Mouse (Mus musculus) limb, embryonic 15.5 days (tissue): ENCODE results near the gene Cdh24. TPM values are rescaled to one million over a fixed set of nuclear protein-coding genes. Genes with fewer than 3 reads are reported as not detected.

ENCODE experiments used
- ATAC-seq: fragments of 200-750 bp; cut with Nextera tagmentation; 2 replicates; pipeline ENCODE4 v1.8.0; 2017; ENCODE audit warnings: low read depth, moderate TSS enrichment; ENCODE audit not compliant: insufficient number of reproducible peaks, low FRiP score, low TSS enrichment
- H3K27ac ChIP-seq: fragments of 300-500 bp; sonication (generic); 2 replicates; pipeline ENCODE4 v1.5.1; 2015; ENCODE audit warnings: moderate library complexity, mild to moderate bottlenecking, inconsistent platforms
- H3K27me3 ChIP-seq: fragments of 300-500 bp; sonication (generic); 2 replicates; pipeline ENCODE4 v1.6.1; 2015; ENCODE audit warnings: inconsistent platforms
- H3K36me3 ChIP-seq: fragments of 300-500 bp; sonication (generic); 2 replicates; pipeline ENCODE4 v1.6.1; 2015; ENCODE audit warnings: inconsistent platforms
- H3K4me1 ChIP-seq: fragments of 300-500 bp; sonication (generic); 2 replicates; pipeline ENCODE4 v1.6.1; 2015; ENCODE audit warnings: inconsistent platforms
- H3K4me2 ChIP-seq: fragments of 300-500 bp; sonication (generic); 2 replicates; pipeline ENCODE4 v1.6.1; 2015; ENCODE audit warnings: mild to moderate bottlenecking, inconsistent platforms
- H3K4me3 ChIP-seq: fragments of 300-500 bp; sonication (generic); 2 replicates; pipeline ENCODE4 v1.5.1; 2015; ENCODE audit warnings: mild to moderate bottlenecking, inconsistent platforms
- H3K9ac ChIP-seq: fragments of 300-500 bp; sonication (generic); 2 replicates; pipeline ENCODE4 v1.6.1; 2015; ENCODE audit warnings: inconsistent platforms
- H3K9me3 ChIP-seq: fragments of 300-500 bp; sonication (generic); 2 replicates; pipeline ENCODE4 v1.6.1; 2016; ENCODE audit warnings: inconsistent platforms
- WGBS: fragments of 180-500 bp; shearing (Covaris S2); methylation state at CpG from one replicate; pipeline ENCODE4 v1.1.7; 2015; 5-methylcytosine and 5-hydroxymethylcytosine counted together
- polyA plus RNA-seq: library from polyadenylated mRNA; unstranded; fragments of >200 nt; fragmentation: Nextera tagmentation; extraction: Ambion mirVana; gene quantifications from 2 replicates; pipeline ENCODE4 v1.2.1, GENCODE M21; 2015

The Cdh24 gene
- 3.7 and 4.2 TPM in 2 replicates for polyA plus RNA-seq

DNA sequence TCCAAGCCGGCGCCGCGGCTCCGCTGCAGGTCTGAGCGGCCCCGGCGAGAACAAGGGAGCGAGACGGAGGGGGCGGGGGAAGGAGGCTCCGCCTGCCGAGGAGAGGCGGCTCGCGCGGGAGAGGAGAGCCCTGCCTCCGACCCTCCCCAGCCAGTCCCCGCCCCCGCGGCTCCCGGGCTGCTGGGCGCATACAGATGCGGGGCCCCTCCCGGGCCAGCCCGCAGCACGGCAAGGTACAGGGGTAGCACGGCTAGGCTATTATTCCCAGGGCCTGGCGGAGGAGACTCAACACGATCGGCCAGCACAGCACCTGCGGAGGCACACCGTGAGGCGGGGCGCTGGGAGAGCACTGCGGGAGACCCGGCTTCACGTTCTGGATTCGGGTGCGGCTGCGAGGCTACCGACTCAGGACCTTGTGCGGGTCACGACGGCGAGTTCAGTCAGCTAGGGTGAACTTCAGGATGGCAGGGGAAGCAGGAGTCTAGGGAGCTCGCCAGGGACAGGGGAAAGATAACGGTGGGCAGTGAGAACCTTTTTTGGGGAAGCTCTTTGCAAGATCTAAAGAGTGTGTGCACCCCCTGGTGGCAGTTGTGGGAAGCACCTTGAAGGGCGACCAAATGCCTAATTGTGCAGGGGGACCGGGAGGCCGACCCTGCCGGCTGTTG, at the start of gene Cdh24:
Gene Cdh24 (minus strand): TSS at position 60 of the 665 bp plus-strand sequence.
- no peaks in the 10 kb centered on the region for H3K9me3 ChIP-seq
- WGBS: under 1% methylated on average over 34 of the region's 52 CpGs
- H3K27me3 ChIP-seq: no peaks in the 10 kb centered on the region
- H3K27ac ChIP-seq: peak within 1 kb of the TSS; percentile 82
- peak within 1 kb of the TSS; percentile 68 for H3K4me3 ChIP-seq
- ATAC-seq: peak; percentile 87
- H3K36me3 ChIP-seq: peaks cover 68% of the 10 kb centered on the region
- peak within 1 kb of the TSS; percentile 84 for H3K9ac ChIP-seq
- peaks cover 17% of the 10 kb centered on the region for H3K4me1 ChIP-seq
- H3K4me2 ChIP-seq: peak within 1 kb of the TSS; percentile 97

DNA sequence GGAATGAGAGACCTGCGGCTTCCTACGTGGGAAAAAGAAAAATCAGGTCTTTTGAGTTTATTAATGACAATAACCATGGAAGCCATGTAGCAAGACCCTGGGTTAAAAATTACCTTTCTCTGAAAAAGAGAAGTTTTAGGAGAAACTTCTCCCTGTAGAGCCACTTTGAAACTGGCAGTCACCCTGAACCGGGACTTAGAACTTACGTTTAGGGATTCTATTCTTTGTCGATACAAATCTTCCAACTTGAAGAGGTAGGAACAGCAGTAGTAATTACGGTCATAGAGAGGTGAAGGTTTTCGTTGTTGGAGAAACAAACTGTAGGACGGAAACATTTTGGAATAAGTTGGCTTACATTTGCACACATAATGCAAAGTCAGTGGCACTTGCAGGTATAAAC, 46.1 kb upstream of the Cdh24 start:
- H3K36me3 ChIP-seq: peaks cover 35% of the 10 kb centered on the region
- no peak for ATAC-seq
- H3K27me3 ChIP-seq: no peaks in the 10 kb centered on the region
- peak overlapping the region; percentile 85 for H3K4me3 ChIP-seq
- peaks cover 16% of the 10 kb centered on the region for H3K4me1 ChIP-seq
- WGBS: 4% methylated on average over 8 of the region's 8 CpGs
- no peaks in the 10 kb centered on the region for H3K9me3 ChIP-seq
- H3K27ac ChIP-seq: peak overlapping the region; percentile 97
- H3K9ac ChIP-seq: peak overlapping the region; percentile 97
- peak overlapping the region; percentile 49 for H3K4me2 ChIP-seq

DNA sequence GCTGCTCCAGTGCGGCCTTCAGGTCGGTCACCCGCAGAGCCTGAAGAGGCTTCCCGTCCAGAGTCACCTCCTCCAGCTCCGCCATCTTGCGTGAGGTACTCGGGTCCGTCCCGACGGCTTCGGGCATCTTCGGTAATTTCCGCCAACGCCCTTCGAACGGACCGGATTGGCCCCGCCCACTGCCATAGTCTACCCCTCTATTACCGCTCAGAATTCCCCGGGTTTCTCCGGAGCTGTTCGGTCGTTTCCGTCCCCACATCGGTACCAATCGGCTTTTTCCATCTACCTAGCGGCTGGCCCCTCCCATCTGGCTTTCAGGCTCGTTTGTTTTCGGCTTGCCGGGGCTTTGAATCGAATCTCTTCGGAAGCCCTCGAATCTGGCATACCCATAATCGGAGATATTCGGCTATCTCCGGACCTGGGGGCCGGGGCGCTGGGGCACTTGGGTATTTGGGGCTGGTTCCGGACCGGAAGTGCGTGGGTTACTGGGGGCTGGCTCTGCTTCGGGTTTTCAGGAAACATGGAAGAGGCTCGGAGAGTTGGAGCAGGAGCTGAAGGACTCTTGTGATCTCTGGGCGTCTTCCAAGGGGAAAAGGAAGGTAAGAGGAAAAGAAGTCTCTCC, 45.5 kb upstream of the Cdh24 start, which contains the start of gene Acin1:
Gene Acin1 (minus strand): TSS at position 410 of the 622 bp plus-strand sequence.
- H3K9ac ChIP-seq: peak within 1 kb of the TSS; percentile 97
- H3K4me1 ChIP-seq: peaks cover 16% of the 10 kb centered on the region
- peak within 1 kb of the TSS; percentile 49 for H3K4me2 ChIP-seq
- no peaks in the 10 kb centered on the region for H3K27me3 ChIP-seq
- peak within 1 kb of the TSS; percentile 85 for H3K4me3 ChIP-seq
- under 1% methylated on average over 44 of the region's 44 CpGs for WGBS
- peak; percentile 98 for ATAC-seq
- peak within 1 kb of the TSS; percentile 97 for H3K27ac ChIP-seq
- peaks cover 35% of the 10 kb centered on the region for H3K36me3 ChIP-seq
- no peaks in the 10 kb centered on the region for H3K9me3 ChIP-seq

DNA sequence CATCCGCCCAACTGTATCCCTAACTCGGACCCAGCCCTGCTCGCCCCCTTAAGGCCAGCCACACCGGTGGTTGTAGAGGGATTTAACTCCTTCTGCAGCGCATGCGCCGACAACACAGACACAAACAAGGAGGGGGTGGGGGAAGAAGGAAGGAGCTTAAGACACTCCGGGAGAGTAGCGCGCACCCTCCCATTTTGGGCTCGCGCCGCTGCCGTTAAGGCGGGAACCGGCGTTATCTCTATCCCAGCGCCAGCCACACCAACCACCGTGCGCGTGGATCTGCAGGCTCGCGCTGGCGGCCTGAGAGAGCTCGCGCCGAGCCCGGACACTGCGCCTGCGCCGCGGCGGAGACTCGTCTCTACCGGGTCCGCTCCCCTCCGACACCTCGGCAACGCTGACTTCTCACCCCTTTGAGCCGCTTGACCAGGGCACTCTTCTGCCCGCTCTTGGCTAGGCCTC, 44.9 kb upstream of the Cdh24 start, which contains the start of gene 1700123O20Rik:
Gene 1700123O20Rik (plus strand): TSS at position 154 of the 459 bp plus-strand sequence.
- H3K9ac ChIP-seq: peak within 1 kb of the TSS; percentile 97
- WGBS: under 1% methylated on average over 41 of the region's 41 CpGs
- no peaks in the 10 kb centered on the region for H3K27me3 ChIP-seq
- H3K4me2 ChIP-seq: peak within 1 kb of the TSS; percentile 49
- ATAC-seq: peak; percentile 72
- peaks cover 16% of the 10 kb centered on the region for H3K4me1 ChIP-seq
- H3K4me3 ChIP-seq: peak within 1 kb of the TSS; percentile 85
- H3K36me3 ChIP-seq: peaks cover 35% of the 10 kb centered on the region
- peak within 1 kb of the TSS; percentile 97 for H3K27ac ChIP-seq
- H3K9me3 ChIP-seq: no peaks in the 10 kb centered on the region

DNA sequence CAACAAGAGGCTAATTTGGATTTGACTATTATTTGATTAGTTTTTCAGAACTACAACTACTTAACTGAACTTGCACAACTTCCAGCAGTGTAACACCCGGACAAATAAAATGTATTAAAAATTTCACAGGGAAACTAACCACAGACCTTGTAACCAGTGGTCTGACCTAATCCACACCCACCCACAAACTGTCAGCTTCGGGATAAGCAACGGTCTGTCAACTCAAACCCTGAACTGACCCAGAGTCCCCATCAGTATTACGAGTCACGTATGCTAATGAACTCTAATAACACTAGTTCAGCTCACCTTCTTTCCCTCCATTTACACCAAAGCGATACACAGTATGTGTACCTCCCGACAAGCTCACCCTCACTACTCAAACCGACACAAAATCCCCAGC, 44.3 kb upstream of the Cdh24 start:
- ATAC-seq: no peak
- WGBS: 5% methylated on average over 8 of the region's 8 CpGs
- Histone ChIP-seq H3K4me1 (peaks cover 16% of the 10 kb centered on the region), H3K9me3 (no peaks in the 10 kb centered on the region), H3K27me3 (no peaks in the 10 kb centered on the region), H3K4me3 (peak overlapping the region; percentile 85), H3K4me2 (peak overlapping the region; percentile 49), H3K27ac (peak overlapping the region; percentile 97; the same call in 1 of the 2 replicates), H3K36me3 (peaks cover 29% of the 10 kb centered on the region), H3K9ac (peak overlapping the region; percentile 97)

DNA sequence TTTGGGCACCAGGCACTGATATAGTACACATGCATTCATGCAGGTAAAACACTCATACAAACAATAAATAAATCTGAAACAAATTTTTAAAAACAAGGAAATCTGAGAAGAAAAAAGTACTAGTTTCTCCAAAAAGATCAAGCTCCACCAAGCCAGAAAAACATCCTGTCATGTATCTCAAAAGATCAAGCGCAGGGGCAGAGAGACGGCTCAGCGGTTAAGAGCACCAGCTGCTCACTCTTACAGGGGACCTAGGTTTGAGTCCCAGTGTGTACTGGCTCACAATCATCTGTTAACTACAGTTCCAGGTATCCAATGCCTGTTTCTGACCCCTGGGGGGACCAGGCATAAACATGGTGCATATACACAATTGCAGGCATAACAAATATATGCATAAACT, 41.2 kb upstream of the Cdh24 start:
- Histone ChIP-seq H3K27ac (no peak overlapping the region), H3K4me3 (no peak overlapping the region), H3K36me3 (peaks cover 32% of the 10 kb centered on the region), H3K9ac (no peak overlapping the region), H3K9me3 (no peaks in the 10 kb centered on the region), H3K4me1 (peaks cover 5% of the 10 kb centered on the region; the same call in 1 of the 2 replicates), H3K27me3 (no peaks in the 10 kb centered on the region), H3K4me2 (no peak overlapping the region)
- 88% methylated on average over 3 of the region's 3 CpGs for WGBS
- ATAC-seq: no peak

DNA sequence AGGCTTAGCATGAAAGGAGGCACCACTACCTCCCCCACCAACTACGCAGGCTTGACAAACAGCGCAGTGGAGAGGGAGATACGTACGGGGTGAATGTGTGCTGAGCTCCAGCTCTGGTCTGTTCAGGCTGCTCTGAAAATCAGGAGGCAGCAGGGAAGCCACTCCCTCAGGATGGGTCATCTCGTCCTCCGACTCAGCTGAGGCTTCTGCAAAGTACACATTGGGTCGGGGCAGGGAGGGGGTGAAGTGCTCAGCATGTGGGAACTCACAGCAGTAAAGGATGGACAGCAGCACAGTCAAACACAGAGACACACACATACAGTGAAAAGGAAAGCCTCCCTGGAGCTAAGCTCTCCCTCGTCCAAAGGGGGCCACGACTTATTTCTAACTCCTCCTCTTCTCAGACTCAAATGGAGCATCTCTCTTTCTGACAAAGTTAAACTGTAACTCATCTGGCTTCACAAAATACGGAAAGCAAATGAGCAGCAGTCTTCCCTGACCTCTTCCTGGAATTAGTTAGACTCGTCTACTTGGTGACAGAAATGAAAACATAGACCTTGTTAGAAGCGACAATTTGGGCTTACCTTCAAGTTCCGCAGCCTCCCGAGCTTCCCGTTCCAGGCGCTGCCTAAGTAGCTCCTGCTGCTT, 37.6 kb upstream of the Cdh24 start:
- H3K36me3 ChIP-seq: peaks cover 53% of the 10 kb centered on the region
- no peak for ATAC-seq
- no peak overlapping the region for H3K9ac ChIP-seq
- no peaks in the 10 kb centered on the region for H3K27me3 ChIP-seq
- WGBS: 87% methylated on average over 16 of the region's 16 CpGs
- H3K9me3 ChIP-seq: no peaks in the 10 kb centered on the region
- H3K4me3 ChIP-seq: no peak overlapping the region
- H3K27ac ChIP-seq: no peak overlapping the region
- no peak overlapping the region for H3K4me2 ChIP-seq
- H3K4me1 ChIP-seq: no peaks in the 10 kb centered on the region

DNA sequence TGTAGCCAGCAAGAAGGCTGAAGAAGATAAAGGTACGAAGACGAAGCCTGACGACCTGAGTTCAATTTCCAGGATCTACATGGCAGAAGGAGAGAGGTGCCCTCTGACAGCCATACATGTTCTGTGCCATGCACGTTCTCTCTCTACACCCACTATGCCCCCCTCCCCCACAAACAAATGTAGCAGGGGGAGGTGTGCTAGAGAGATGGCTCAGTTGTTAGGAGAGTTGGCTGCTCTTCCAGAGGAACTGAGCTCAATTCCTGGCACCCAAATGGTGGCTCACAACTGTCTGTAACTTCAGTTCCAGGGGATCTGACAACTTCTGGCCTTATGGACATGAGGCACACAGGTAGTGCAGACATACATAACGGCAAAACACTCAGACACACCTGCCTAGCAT, 35.1 kb upstream of the Cdh24 start:
- Histone ChIP-seq H3K4me3 (no peak overlapping the region), H3K36me3 (peaks cover 62% of the 10 kb centered on the region), H3K9ac (no peak overlapping the region), H3K27ac (no peak overlapping the region), H3K9me3 (no peaks in the 10 kb centered on the region), H3K4me1 (no peaks in the 10 kb centered on the region), H3K27me3 (no peaks in the 10 kb centered on the region), H3K4me2 (no peak overlapping the region)
- no peak for ATAC-seq
- 85% methylated on average over 5 of the region's 5 CpGs for WGBS

DNA sequence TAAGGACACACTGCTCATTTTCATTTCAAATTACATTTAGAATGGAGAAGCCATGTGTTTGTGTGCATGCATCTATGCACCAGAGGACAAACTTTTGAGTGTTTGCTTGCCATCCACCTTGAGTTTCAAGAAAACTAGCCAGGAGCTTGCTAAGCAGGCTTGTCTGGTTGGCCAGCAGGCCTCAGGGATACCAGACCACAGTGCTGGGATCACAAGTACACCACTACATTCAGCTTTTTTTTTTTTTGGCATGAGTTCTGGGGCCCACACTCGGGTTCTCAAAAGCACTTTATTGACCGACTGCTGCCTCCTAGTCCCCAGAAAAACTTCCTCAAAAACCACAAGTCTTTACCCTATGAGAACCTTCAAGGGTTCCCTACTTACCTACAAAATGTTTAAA, 33.2 kb upstream of the Cdh24 start:
- Histone ChIP-seq H3K36me3 (peaks cover 65% of the 10 kb centered on the region), H3K9me3 (no peaks in the 10 kb centered on the region), H3K27me3 (no peaks in the 10 kb centered on the region), H3K4me1 (no peaks in the 10 kb centered on the region), H3K27ac (no peak overlapping the region), H3K4me3 (no peak overlapping the region), H3K9ac (no peak overlapping the region), H3K4me2 (no peak overlapping the region)
- WGBS: 63% methylated on average over 2 of the region's 2 CpGs
- no peak for ATAC-seq

GRCm38 (mm10) chr14:54669381-54669780, 28.2 kb upstream of the Cdh24 start:
- no peak for ATAC-seq
- Histone ChIP-seq H3K36me3 (peaks cover 72% of the 10 kb centered on the region), H3K4me2 (no peak overlapping the region), H3K9ac (no peak overlapping the region), H3K9me3 (no peaks in the 10 kb centered on the region), H3K27me3 (no peaks in the 10 kb centered on the region), H3K4me3 (no peak overlapping the region), H3K4me1 (no peaks in the 10 kb centered on the region), H3K27ac (no peak overlapping the region)
- WGBS: 84% methylated on average over 4 of the region's 4 CpGs

GRCm38 (mm10) chr14:54664477-54665222, 23.5 kb upstream of the Cdh24 start:
- 92% methylated on average over 10 of the region's 10 CpGs for WGBS

More at GRCm38 (mm10) chr14:54664477-54665222, 23.5 kb upstream of the Cdh24 start:
- H3K4me3 ChIP-seq: no peak overlapping the region
- H3K4me2 ChIP-seq: no peak overlapping the region
- H3K36me3 ChIP-seq: peaks cover 91% of the 10 kb centered on the region
- H3K27ac ChIP-seq: no peak overlapping the region
- no peaks in the 10 kb centered on the region for H3K27me3 ChIP-seq
- no peak overlapping the region for H3K9ac ChIP-seq
- ATAC-seq: no peak
- H3K9me3 ChIP-seq: no peaks in the 10 kb centered on the region
- no peaks in the 10 kb centered on the region for H3K4me1 ChIP-seq
